Mouse (Mus musculus): Measurements from ENCODE around the gene Troap. TPM values are rescaled to one million over a fixed set of nuclear protein-coding genes. Genes with fewer than 3 reads are reported as not detected.
A peak's percentile ranks its signal among the peaks of the same experiment; 100 is the strongest.

Gene Troap
- polyA plus RNA-seq, 1 experiment from 2014 or later: 29.2 TPM

DNA sequence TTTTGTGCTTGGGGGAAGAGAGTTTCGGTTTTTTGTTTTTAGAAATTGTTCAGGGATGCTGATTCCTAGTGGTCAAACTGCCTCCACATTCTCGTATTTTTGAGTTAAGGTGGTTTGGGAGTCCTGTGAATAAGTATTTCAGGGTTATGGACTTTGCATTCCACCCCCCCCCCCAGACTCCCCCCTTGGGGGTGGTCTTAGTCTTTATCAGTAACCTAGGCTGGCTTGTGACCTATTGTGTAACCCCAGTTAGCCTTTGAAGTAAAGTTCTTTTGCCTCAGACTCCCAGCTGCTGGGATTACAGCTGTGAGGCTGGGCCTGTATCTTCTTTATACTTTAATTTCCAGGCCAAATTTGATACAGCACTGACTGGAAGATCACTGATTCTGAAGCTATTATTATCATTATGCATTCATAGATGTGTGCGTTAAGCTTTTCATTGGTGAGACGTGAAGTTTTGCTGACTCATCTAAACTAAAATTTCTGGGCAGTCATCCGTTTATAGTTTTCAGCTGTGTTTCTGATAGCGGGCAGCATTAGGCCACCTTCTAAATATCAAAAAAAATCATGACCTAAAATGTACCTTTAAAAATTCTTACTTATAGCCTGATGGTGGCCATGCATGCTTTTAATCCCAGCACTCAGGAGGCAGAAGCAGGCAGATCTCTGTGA lies 53.6 kb downstream of the Troap start:
- Histone ChIP-seq H3K9me3 (replicated peaks) (no peaks in the 10 kb centered on the region), H3K4me2 (replicated peaks) (peak overlapping the region; percentile 71), H3K36me3 (no peaks in the 10 kb centered on the region), H3K27ac (no peak overlapping the region), H3K9ac (peak overlapping the region; percentile 91), H3K27me3 (no peaks in the 10 kb centered on the region), H3K4me1 (peaks cover 33% of the 10 kb centered on the region), H3K4me3 (peak overlapping the region; percentile 76)
- no peak for ATAC-seq (ENCODE audit: low FRiP score)
- 56% methylated on average over 6 of the region's 6 CpGs for whole genome bisulfite sequencing

DNA sequence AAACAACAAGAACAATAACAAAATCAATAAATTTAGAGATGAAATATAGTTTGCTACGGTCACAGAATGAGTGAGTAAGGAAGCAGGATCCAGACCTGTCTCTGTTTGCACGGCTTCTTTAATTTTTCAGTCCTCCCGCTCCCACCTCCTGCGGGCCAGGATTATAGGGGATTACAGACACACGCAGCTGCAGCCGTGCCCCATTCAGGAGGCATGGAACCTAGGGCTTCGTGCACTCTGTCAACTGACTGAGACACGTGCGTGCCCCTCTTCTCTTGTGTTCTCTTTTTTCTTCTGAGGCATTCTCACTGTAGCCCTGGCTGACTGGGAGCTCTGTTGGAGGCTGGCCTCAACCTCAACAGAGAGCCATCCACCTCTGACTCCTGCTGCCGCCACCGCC lies 55.1 kb downstream of the Troap start:
- Histone ChIP-seq H3K36me3 (no peaks in the 10 kb centered on the region; the same call in 1 of the 2 replicates), H3K4me1 (peaks cover 33% of the 10 kb centered on the region), H3K27me3 (no peaks in the 10 kb centered on the region), H3K9ac (0 out of 2 replicates have a peak overlapping the region, but pooled peaks have one; percentile 14), H3K4me2 (replicated peaks) (no peak overlapping the region), H3K9me3 (replicated peaks) (no peaks in the 10 kb centered on the region), H3K4me3 (no peak overlapping the region), H3K27ac (no peak overlapping the region)
- 61% methylated on average over 11 of the region's 11 CpGs for WGBS
- ATAC-seq (ENCODE audit: low FRiP score): no peak

- Histone ChIP-seq H3K4me1 (peaks cover 33% of the 10 kb centered on the region), H3K27me3 (no peaks in the 10 kb centered on the region), H3K9me3 (replicated peaks) (no peaks in the 10 kb centered on the region), H3K36me3 (no peaks in the 10 kb centered on the region; the same call in 1 of the 2 replicates), H3K4me3 (no peak overlapping the region), H3K4me2 (replicated peaks) (no peak overlapping the region), H3K27ac (peak overlapping the region; percentile 40; the same call in 1 of the 2 replicates), H3K9ac (0 out of 2 replicates have a peak overlapping the region, but pooled peaks have one; percentile 14)
- 71% methylated on average over 22 of the region's 22 CpGs for WGBS
- ATAC-seq (ENCODE audit: low FRiP score): no peak
Measured at GRCm38 (mm10) chr15:99129956-99130910, 55.9 kb downstream of the Troap start.

Small RNAs within 50 kb of the gene (microRNA-seq; reads per million reads assigned to microRNA genes)
- gene Mir6960: 1.6 reads per million

Other genes starting within 250 kb of the Troap start
- gene Prkag1, start 243.1 kb upstream of the Troap start, polyA plus RNA-seq (2016; fragmentation: Nextera tagmentation; extraction: Ambion mirVana): 71.0 and 78.9 TPM in 2 replicates
- 12.2 and 12.5 TPM in 2 replicates for gene Kmt2d, start 203.4 kb upstream of the Troap start, polyA plus RNA-seq (2016; fragmentation: Nextera tagmentation; extraction: Ambion mirVana)
- gene Rhebl1, start 180.0 kb upstream of the Troap start, polyA plus RNA-seq (2016; fragmentation: Nextera tagmentation; extraction: Ambion mirVana): 22.0 and 27.0 TPM in 2 replicates
- gene Dhh, start 176.0 kb upstream of the Troap start, polyA plus RNA-seq (2016; fragmentation: Nextera tagmentation; extraction: Ambion mirVana): 0.84 and 1.1 TPM in 2 replicates
- gene Lmbr1l, start 156.3 kb upstream of the Troap start, polyA plus RNA-seq (2016; fragmentation: Nextera tagmentation; extraction: Ambion mirVana): 38.4 and 39.2 TPM in 2 replicates
- gene Tuba1b, start 140.0 kb upstream of the Troap start, polyA plus RNA-seq (2016; fragmentation: Nextera tagmentation; extraction: Ambion mirVana): 1,219 and 1,243 TPM in 2 replicates
- gene Gm49450, start 121.0 kb upstream of the Troap start, polyA plus RNA-seq (2016; fragmentation: Nextera tagmentation; extraction: Ambion mirVana): not detected in 2 replicates
- 9,547 and 9,692 TPM in 2 replicates for gene Tuba1a, start 120.9 kb upstream of the Troap start, polyA plus RNA-seq (2016; fragmentation: Nextera tagmentation; extraction: Ambion mirVana)
- gene Tuba1c, start 44.7 kb upstream of the Troap start, polyA plus RNA-seq (2016; fragmentation: Nextera tagmentation; extraction: Ambion mirVana): 59.6 and 72.4 TPM in 2 replicates
- 23.3 and 35.6 TPM in 2 replicates for gene Prph, start 19.4 kb upstream of the Troap start, polyA plus RNA-seq (2016; fragmentation: Nextera tagmentation; extraction: Ambion mirVana)
- gene C1ql4, start 13.2 kb downstream of the Troap start, polyA plus RNA-seq (2016; fragmentation: Nextera tagmentation; extraction: Ambion mirVana): 18.4 and 18.7 TPM in 2 replicates
- gene Dnajc22, start 18.6 kb downstream of the Troap start, polyA plus RNA-seq (2016; fragmentation: Nextera tagmentation; extraction: Ambion mirVana): 3.2 and 3.3 TPM in 2 replicates
- 72.7 and 73.6 TPM in 2 replicates for gene Spats2, start 51.3 kb downstream of the Troap start, polyA plus RNA-seq (2016; fragmentation: Nextera tagmentation; extraction: Ambion mirVana)
- 0.40 TPM in 1 of 2 replicates, not detected in the other for gene Kcnh3, start 150.3 kb downstream of the Troap start, polyA plus RNA-seq (2016; fragmentation: Nextera tagmentation; extraction: Ambion mirVana)
- gene Mcrs1, start 177.4 kb downstream of the Troap start, polyA plus RNA-seq (2016; fragmentation: Nextera tagmentation; extraction: Ambion mirVana): 178 and 179 TPM in 2 replicates
- 82.3 and 83.3 TPM in 2 replicates for gene Prpf40b, start 220.5 kb downstream of the Troap start, polyA plus RNA-seq (2016; fragmentation: Nextera tagmentation; extraction: Ambion mirVana)
- 0.10 and 0.22 TPM in 2 replicates for gene Fam186b, start 221.3 kb downstream of the Troap start, polyA plus RNA-seq (2016; fragmentation: Nextera tagmentation; extraction: Ambion mirVana)

Measured in hindbrain, embryonic 12.5 days (tissue).